Mouse (Mus musculus): ENCODE measurements around the gene Exoc8.

Gene Exoc8

DNA sequence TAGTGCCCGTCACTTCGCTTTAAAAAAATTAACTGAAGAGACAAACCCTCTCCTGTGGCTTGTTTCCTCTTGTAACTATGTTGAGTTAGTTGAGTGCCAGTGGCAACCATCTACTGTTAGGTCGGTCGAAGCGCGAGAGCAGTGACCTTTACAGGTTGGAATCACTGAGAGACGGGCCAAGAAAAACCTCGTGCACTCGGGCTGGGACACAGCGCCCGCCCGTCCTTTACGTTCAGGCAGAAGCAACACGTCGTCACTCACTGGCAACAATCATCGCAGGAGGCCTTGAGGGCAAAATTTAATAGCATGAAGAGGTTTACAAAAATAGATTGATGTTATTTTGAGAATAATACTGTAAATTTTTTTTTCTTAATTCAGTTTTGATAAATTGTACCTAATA, 12.4 kb upstream of the Exoc8 start:
- DNase-seq (ENCODE audit: low read depth, low spot score) = no peak

DNA sequence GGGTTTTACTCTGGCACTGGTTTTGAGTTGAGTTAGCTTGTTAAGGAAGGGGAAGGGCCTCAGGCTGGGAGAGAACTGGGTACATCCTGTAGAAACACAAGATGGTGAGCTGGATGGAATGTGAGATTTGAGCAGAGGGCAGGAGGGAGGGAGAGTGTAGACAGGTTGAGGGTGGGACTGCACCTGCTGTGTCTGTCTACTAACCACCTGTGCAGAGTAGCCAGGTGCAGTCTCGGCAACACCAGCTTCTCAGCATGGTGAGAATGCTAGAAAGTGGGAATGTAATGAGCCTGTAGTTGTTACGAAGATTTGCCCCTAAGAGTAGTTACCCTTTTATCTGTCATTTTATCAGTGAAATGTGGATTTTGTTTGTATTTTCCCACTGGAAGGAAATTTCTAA, 8.0 kb upstream of the Exoc8 start:
- DNase-seq (ENCODE audit: low read depth, low spot score) = no peak

DNA sequence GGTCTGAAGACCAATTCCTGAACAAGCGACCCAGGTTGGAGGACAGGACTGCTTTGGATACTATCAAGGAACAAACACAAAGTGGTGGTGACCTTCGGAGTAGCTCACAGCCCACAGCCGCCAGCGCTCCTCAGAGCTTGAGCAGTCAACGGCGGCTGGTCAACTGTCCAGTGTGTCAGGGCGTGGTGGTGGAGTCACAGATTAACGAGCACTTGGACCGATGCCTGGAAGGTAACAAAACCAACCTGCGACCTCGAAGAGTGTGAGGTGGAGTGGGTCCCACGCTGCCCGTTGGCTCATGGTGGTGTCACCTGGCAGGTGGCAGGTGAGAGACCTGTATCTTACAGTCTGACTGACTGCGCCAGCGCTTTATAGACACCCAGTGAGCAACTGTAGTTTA, 5.7 kb upstream of the Exoc8 start:
- no peak for DNase-seq (ENCODE audit: low read depth, low spot score)

- DNase-seq (ENCODE audit: low read depth, low spot score) = no peak
Observed at GRCm38 (mm10) chr8:124898251-124898905, 873 bp upstream of the Exoc8 start.

- DNase-seq (ENCODE audit: low read depth, low spot score) = no peak
Observed at GRCm38 (mm10) chr8:124896632-124897385, 696 bp downstream of the Exoc8 start.

DNA sequence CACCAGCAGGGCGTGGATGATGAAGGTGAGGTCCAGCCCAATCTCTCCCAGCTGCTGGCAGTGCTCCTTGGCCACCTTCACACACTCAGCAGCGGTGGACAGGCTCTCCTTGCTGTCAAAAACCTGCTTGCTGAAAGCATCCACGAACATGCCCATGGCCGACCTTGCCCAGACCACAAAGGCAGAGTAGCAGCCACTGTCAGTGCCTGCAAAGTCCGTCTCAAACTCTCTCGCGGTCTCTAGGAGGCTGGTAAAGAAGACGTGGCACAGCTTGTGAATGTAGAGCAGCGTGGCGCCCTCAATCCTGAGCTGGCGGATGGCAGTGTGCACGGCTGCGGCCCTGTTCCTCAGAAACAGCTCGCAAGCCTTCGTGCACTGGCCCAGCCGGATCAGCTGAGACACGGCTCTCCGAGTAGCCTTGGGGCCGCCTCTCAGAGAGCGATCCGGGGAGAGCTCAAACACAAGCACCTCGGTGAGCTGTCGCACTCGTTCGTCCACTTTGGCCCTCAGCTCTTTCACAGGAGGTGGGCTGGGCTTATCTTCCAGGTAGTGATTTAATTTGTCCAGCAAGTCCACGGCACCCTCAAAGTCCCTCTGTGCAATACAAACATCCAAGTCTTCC, 1.4 kb downstream of the Exoc8 start:
- no peak for DNase-seq (ENCODE audit: low read depth, low spot score)

GRCm38 (mm10) chr8:124892596-124892995, 4.9 kb downstream of the Exoc8 start:
- DNase-seq (ENCODE audit: low read depth, low spot score) = no peak

- no peak for DNase-seq (ENCODE audit: low read depth, low spot score)
Observed at GRCm38 (mm10) chr8:124888385-124888784, 9.1 kb downstream of the Exoc8 start.

- DNase-seq (ENCODE audit: low read depth, low spot score) = peak; percentile 66
Observed at GRCm38 (mm10) chr8:124878946-124879526, 18.5 kb downstream of the Exoc8 start.

DNA sequence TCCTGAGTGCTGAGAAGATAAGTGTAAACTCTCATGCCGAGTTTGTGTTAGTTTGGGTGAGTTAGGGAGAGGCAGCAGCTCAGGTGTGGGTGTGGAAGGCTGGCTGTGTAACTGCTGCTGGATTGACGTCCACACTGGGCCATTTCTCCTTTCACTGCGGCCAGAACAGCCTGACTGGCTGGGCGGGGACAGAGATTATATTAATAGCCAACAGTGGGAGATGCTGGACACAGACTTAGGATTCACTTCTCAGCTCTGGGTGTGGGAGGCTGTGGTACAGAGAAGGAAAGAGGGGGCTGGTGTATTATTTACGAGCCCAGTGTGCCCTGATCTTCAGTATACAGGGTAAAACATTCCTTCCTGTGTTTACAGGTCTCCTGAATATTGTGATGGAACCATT, 19.4 kb downstream of the Exoc8 start:
- no peak for DNase-seq (ENCODE audit: low read depth, low spot score)

DNA sequence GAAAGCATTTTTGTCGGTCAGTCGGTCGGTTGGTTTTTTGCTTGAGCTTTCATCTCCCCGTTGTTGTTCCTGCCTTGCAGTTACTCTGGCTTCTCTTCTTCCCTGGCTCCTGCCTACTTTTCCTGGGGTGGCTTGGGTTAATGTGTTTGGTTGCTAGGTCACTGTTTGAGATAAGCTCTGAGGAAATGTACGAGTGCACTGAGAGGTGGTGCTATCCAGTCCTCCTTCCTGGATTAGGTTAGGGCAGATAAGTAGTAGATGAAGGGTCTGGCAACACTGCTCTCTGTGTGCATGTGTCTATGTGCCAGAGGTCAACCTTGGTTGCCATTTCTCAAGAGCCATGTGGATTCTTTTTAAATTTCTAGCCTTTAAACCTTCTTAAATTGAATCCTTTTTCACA, 24.8 kb downstream of the Exoc8 start:
- DNase-seq (ENCODE audit: low read depth, low spot score) = no peak

GRCm38 (mm10) chr8:124872081-124872480, 25.4 kb downstream of the Exoc8 start:
- DNase-seq (ENCODE audit: low read depth, low spot score) = no peak

- DNase-seq (ENCODE audit: low read depth, low spot score) = no peak
Observed at GRCm38 (mm10) chr8:124871474-124871873, 26.0 kb downstream of the Exoc8 start.

DNA sequence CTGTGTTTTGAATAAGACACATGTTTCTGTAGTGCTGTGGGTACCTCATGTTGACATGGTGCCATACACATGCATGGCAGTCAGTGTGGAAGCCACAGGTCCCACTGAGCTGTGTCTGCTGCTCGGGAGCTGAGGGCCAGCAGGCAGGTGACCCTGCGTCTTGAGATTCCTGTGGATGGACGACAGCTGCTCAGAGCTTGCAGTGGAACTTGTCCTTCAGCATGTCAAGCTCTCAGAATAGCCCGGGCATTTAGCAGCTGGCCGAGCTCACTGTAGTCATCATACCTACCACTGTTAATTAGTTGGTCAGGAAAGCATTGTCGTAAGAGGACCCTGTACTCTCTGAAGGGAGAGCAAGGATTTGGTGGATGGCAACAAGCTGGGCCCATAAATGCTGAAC, 27.8 kb downstream of the Exoc8 start:
- no peak for DNase-seq (ENCODE audit: low read depth, low spot score)

DNA sequence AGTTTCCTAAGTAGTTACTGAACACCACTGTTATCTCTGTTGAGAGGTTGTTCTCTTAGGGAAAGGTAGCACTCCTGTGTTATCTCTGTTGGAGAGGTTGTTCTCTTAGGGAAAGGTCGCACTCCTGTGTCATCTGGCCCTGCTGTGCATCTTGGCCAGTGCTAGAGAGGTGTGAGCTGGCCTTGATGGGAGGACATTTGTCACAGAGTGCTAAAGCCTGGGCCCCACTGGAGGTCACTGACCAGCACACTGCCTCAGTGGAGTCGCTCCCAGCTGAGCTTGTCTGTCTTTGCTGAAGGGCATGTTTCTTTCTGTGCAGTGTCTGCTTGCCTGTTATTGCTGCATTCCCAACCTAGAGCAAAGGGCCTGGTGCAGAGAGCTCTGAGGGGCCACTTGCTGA, 30.4 kb downstream of the Exoc8 start:
- no peak for DNase-seq (ENCODE audit: low read depth, low spot score)

DNA sequence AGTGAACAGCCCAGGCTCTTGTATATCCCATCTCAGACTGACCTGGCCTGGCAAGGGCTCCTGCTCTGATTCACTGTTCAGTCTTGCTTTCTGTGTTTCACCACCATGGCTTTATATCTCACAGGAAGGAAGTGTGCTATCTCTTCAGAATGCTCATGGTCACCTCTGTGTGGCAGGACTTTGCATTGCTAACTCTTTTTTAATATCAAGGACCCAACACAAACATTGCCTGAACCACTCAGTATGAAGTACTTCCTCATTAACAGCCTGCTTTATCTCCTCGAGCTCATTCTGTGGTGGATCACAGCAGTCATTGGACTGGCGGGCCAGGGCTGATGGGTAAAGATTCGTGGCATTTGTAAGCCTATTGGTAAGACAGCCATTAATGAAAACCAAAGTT, 30.8 kb downstream of the Exoc8 start:
- DNase-seq (ENCODE audit: low read depth, low spot score) = no peak

DNA sequence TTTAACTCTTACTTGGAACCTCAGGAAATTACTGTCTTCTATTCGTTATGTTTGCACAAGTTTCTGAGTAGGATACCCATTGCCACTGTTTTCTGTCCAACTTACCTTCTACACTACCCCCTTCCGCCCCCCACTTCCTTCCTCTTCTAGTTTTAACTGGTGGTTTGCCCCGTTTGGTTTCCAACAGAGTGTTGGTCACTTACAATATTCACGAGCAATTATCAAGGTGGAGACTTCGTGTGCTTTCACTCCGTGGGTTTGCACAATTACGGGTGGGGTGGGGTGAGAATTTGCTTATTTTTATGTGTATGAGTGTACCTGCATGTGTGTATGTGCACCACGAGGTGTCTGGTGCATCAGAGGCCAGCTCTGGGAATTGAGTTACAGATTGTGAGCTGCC, 33.8 kb downstream of the Exoc8 start:
- no peak for DNase-seq (ENCODE audit: low read depth, low spot score)

GRCm38 (mm10) chr8:124863163-124863677, 34.3 kb downstream of the Exoc8 start:
- DNase-seq (ENCODE audit: low read depth, low spot score) = no peak

DNA sequence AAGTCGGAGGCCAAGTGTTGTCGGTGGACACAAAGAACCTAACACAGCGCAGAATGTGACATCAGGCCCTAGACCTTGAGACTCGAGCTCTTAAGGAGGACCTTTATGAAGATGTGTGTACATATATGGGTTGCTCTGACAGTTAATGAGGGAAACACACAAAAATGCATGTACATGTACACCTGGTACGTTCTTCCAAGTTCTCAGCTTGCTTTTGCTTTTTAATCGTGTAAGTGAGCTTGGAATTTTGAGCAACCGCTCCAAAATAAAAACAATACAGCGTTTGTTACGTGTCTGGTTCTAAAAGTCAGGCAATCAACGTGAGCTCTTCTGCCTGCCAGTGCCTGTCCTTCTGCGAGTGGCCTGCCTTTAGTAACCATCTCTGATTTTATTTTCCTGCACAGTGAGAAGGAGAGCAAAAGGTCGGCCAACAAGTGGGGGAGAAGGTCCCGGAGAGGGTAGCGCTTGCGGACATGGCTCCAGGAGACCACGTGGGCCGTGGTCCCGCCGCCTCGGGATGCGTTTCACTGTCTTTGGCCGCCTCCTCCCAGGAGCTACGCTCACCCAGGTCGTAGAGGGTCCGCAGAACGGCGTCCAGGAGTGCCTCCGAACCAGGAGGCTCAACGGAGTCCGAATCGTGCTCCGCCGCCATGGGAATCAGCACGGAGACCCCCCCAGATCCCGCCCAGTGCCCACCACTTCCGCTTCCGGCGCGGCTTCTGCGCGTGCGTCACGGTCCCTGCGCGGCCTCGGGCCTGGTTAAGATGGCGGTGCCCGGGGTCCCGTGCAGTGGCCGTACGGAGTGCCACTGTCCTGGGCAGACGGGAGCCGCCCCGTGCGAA, 35.0 kb downstream of the Exoc8 start, which contains the start of the genes Gnpat and 2810004N23Rik:
Gene Gnpat, plus strand, starts transcription at position 713 of the 842 bp plus-strand sequence.
Gene 2810004N23Rik, minus strand, starts transcription at position 800 of the 842 bp plus-strand sequence.
- peak; percentile 77 for DNase-seq (ENCODE audit: low read depth, low spot score)

GRCm38 (mm10) chr8:124860188-124860587, 37.3 kb downstream of the Exoc8 start:
- DNase-seq (ENCODE audit: low read depth, low spot score) = no peak

GRCm38 (mm10) chr8:124859466-124859865, 38.0 kb downstream of the Exoc8 start:
- no peak for DNase-seq (ENCODE audit: low read depth, low spot score)
